Comparison of ENCODE assay signal across 26 mouse cellular contexts in genomic region chr12:83937600-83937999, GRCm38 (mm10). TPM values are rescaled to one million over a fixed set of nuclear protein-coding genes. Genes with fewer than 3 reads are reported as not detected.
DNase-seq lines count a peak whose midpoint lies in the region; ATAC-seq and TF ChIP-seq lines count a peak whose summit lies in the region.
"Had no signal": no experiment of that assay in that cellular context is flagged by ENCODE, and none has a peak within 500 bp of the region (broad histone marks: within the 10 kb centered on the region; RNA-seq: fewer than 3 reads in every experiment).

No protein-coding gene starts in this region.

- no peak overlapping the region for H3K9ac ChIP-seq in heart, embryonic 14.5 days (ENCODE audit: low read length)
- H3K9ac ChIP-seq in heart, embryonic 12.5 days: no peak overlapping the region
- H3K9ac ChIP-seq in liver, adult 2 months (ENCODE audit: low read depth, low read length): no peak overlapping the region
- H3K9ac ChIP-seq: embryonic facial prominence, embryonic 12.5 days; heart, embryonic 15.5 days; limb, embryonic 15.5 days; lung, embryonic 15.5 days; neural tube, embryonic 12.5 days had no signal

- WGBS in heart, embryonic 14.5 days: 49% methylated on average over 10 of the region's 10 CpGs
- 59% methylated on average over 10 of the region's 10 CpGs for WGBS in heart, embryonic 12.5 days
- 67% methylated on average over 10 of the region's 10 CpGs for WGBS in liver, adult 2 months

- ATAC-seq in heart, embryonic 14.5 days (ENCODE audit: insufficient number of reproducible peaks, insufficient read depth, low FRiP score, low read depth): no peak
- ATAC-seq in heart, embryonic 12.5 days (ENCODE audit: insufficient number of reproducible peaks, low FRiP score): no peak
- ATAC-seq: forebrain, embryonic 14.5 days; inflammation-experienced regulatory T-cells, adult 6 months; midbrain, embryonic 16.5 days; Patski had no signal

- no peak for TF ChIP-seq POLR2A in liver, adult 2 months (IDR thresholded peaks at IDR 0.05; ENCODE audit: extremely low read depth, insufficient read depth, low read length)

- H3K27ac ChIP-seq in heart, embryonic 14.5 days (replicated peaks in 1 of 2; ENCODE audit: control insufficient read depth in 1 of 2, insufficient read depth in 1 of 2, low read depth in 2 of 2, low read length in 2 of 2): no peak overlapping the region
- no peak overlapping the region for H3K27ac ChIP-seq in heart, embryonic 12.5 days (ENCODE audit: poor library complexity, severe bottlenecking)
- H3K27ac ChIP-seq in liver, adult 2 months (replicated peaks; ENCODE audit: insufficient read depth, low read depth, low read length): no peak overlapping the region
- H3K27ac ChIP-seq: embryonic facial prominence, embryonic 12.5 days; heart, embryonic 15.5 days; limb, embryonic 15.5 days; lung, embryonic 15.5 days; neural tube, embryonic 12.5 days had no signal

- H3K36me3 ChIP-seq in heart, embryonic 14.5 days (ENCODE audit: control insufficient read depth, insufficient read depth, low read length): no peaks in the 10 kb centered on the region
- H3K36me3 ChIP-seq in heart, embryonic 12.5 days: no peaks in the 10 kb centered on the region
- no peaks in the 10 kb centered on the region for H3K36me3 ChIP-seq in liver, adult 2 months (ENCODE audit: control insufficient read depth, insufficient read depth, low read length)
- H3K36me3 ChIP-seq: embryonic facial prominence, embryonic 12.5 days; heart, embryonic 15.5 days; limb, embryonic 15.5 days; lung, embryonic 15.5 days; neural tube, embryonic 12.5 days had no signal

- H3K9me3 ChIP-seq in heart, embryonic 14.5 days (ENCODE audit: control insufficient read depth, low read length): 0 out of 2 replicates have a peak, but pooled peaks cover 4% of the 10 kb centered on the region
- peaks cover 4% of the 10 kb centered on the region; the same call in 1 of the 2 replicates for H3K9me3 ChIP-seq in heart, embryonic 12.5 days (replicated peaks)
- H3K9me3 ChIP-seq: embryonic facial prominence, embryonic 12.5 days; heart, embryonic 15.5 days; limb, embryonic 15.5 days; neural tube, embryonic 12.5 days had no signal

- H3K4me1 ChIP-seq in heart, embryonic 14.5 days (ENCODE audit: control insufficient read depth in 2 of 2, insufficient read depth in 2 of 2, low read length in 2 of 2): no peaks in the 10 kb centered on the region
- peaks cover 5% of the 10 kb centered on the region; the same call in 1 of the 2 replicates for H3K4me1 ChIP-seq in heart, embryonic 12.5 days (replicated peaks)
- peaks cover 2% of the 10 kb centered on the region; the same call in 1 of the 2 replicates for H3K4me1 ChIP-seq in liver, adult 2 months (ENCODE audit: control insufficient read depth, insufficient read depth, low read length)
- H3K4me1 ChIP-seq: embryonic facial prominence, embryonic 12.5 days; heart, embryonic 15.5 days; limb, embryonic 15.5 days; lung, embryonic 15.5 days; neural tube, embryonic 12.5 days had no signal

- no peaks in the 10 kb centered on the region for H3K27me3 ChIP-seq in heart, embryonic 14.5 days (ENCODE audit: control insufficient read depth, insufficient read depth, low read length)
- H3K27me3 ChIP-seq in heart, embryonic 12.5 days (replicated peaks): no peaks in the 10 kb centered on the region
- no peaks in the 10 kb centered on the region for H3K27me3 ChIP-seq in liver, adult 2 months (ENCODE audit: control insufficient read depth, insufficient read depth, low read length)
- H3K27me3 ChIP-seq: embryonic facial prominence, embryonic 12.5 days; heart, embryonic 15.5 days; limb, embryonic 15.5 days; lung, embryonic 15.5 days; neural tube, embryonic 12.5 days; Patski had no signal

- H3K79me2 ChIP-seq in liver, adult 2 months (ENCODE audit: control insufficient read depth, insufficient read depth, low read length): no peaks in the 10 kb centered on the region; the same call in 1 of the 2 replicates

- peak; percentile 47 for DNase-seq in liver, adult 2 months (ENCODE audit: extremely low read depth, low read depth, low spot score)
- no peak for DNase-seq in liver
- peak; percentile 49 for DNase-seq in 416B (ENCODE audit: low read depth)
- DNase-seq in NIH3T3 (ENCODE audit: low read depth): peak; percentile 28
- no peak for DNase-seq in cerebellum, adult 11 months
- DNase-seq: adrenal gland, adult 8-10 months; cerebellum, adult 9-11 months; layer of hippocampus, postnatal 36 days; right cerebral cortex, postnatal 4 days had no signal

- no peak overlapping the region for H3K4me3 ChIP-seq in heart, embryonic 14.5 days (ENCODE audit: control insufficient read depth in 1 of 2, insufficient read depth in 1 of 2, low read depth in 1 of 2, low read length in 2 of 2)
- no peak overlapping the region for H3K4me3 ChIP-seq in heart, embryonic 12.5 days
- no peak overlapping the region for H3K4me3 ChIP-seq in liver, adult 2 months (ENCODE audit: insufficient read depth, low read depth, low read length)
- H3K4me3 ChIP-seq: embryonic facial prominence, embryonic 12.5 days; erythroblast, embryonic 14.5 days; heart, embryonic 15.5 days; limb, embryonic 15.5 days; lung, embryonic 15.5 days; neural tube, embryonic 12.5 days had no signal

- H3K4me2 ChIP-seq in heart, embryonic 14.5 days (ENCODE audit: low read length): peak overlapping the region; percentile 34
- no peak overlapping the region for H3K4me2 ChIP-seq in heart, embryonic 12.5 days
- H3K4me2 ChIP-seq: embryonic facial prominence, embryonic 12.5 days; heart, embryonic 15.5 days; limb, embryonic 15.5 days; lung, embryonic 15.5 days; neural tube, embryonic 12.5 days had no signal

- TF ChIP-seq CTCF in liver, adult 2 months (IDR thresholded peaks at IDR 0.05; ENCODE audit: low read depth, low read length): no peak

RNA-seq across cellular contexts. Expression of gene Riox1, which starts 12.8 kb away (rescaled TPM):
- polyA plus RNA-seq in heart, embryonic 14.5 days (2014; fragmentation: Nextera tagmentation; extraction: Ambion mirVana): 7.8 and 9.2 TPM in 2 replicates
- polyA plus RNA-seq in heart, embryonic 12.5 days (2016; fragmentation: Nextera tagmentation; extraction: Ambion mirVana): 14.7 and 16.5 TPM in 2 replicates
- total RNA-seq in liver, adult 2 months (2014; rRNA removed): 3.7 and 4.0 TPM in 2 replicates
- 5.5 and 7.7 TPM in 2 replicates for polyA plus RNA-seq in liver, adult 2 months (2012; rRNA removed)

RNA-seq across cellular contexts. Expression of gene Numb, which starts 15.9 kb away (rescaled TPM):
- 29.9 and 31.8 TPM in 2 replicates for polyA plus RNA-seq in heart, embryonic 14.5 days (2014; fragmentation: Nextera tagmentation; extraction: Ambion mirVana)
- polyA plus RNA-seq in heart, embryonic 12.5 days (2016; fragmentation: Nextera tagmentation; extraction: Ambion mirVana): 40.6 and 43.7 TPM in 2 replicates
- 20.2 and 21.3 TPM in 2 replicates for total RNA-seq in liver, adult 2 months (2014; rRNA removed)
- 38.5 and 46.7 TPM in 2 replicates for polyA plus RNA-seq in liver, adult 2 months (2012; rRNA removed)

RNA-seq across cellular contexts. Expression of gene Heatr4, which starts 47.1 kb away (rescaled TPM):
- polyA plus RNA-seq in heart, embryonic 14.5 days (2014; fragmentation: Nextera tagmentation; extraction: Ambion mirVana): not detected in 2 replicates
- not detected in 2 replicates for polyA plus RNA-seq in heart, embryonic 12.5 days (2016; fragmentation: Nextera tagmentation; extraction: Ambion mirVana)
- not detected in 2 replicates for total RNA-seq in liver, adult 2 months (2014; rRNA removed)
- polyA plus RNA-seq in liver, adult 2 months (2012; rRNA removed): not detected in 2 replicates
- total RNA-seq: adrenal gland, adult 8-10 months; layer of hippocampus, postnatal 36 days; left cerebral cortex, postnatal 25 days; megakaryocyte, adult 5-6 weeks had no signal
- polyA plus RNA-seq: C2C12; embryonic facial prominence, embryonic 12.5 days; erythroblast, embryonic 14.5 days; forebrain, embryonic 14.5 days; gonadal fat pad, adult 2 months; heart, embryonic 15.5 days; inflammation-experienced regulatory T-cells, adult 6 months; kidney, embryonic 16.5 days; limb, embryonic 15.5 days; lung, embryonic 15.5 days; midbrain, embryonic 16.5 days; neural tube, embryonic 12.5 days; Patski had no signal

RNA-seq across cellular contexts. Expression of gene Acot2, which starts 50.1 kb away (rescaled TPM):
- 79.5 and 81.2 TPM in 2 replicates for polyA plus RNA-seq in heart, embryonic 14.5 days (2014; fragmentation: Nextera tagmentation; extraction: Ambion mirVana)
- polyA plus RNA-seq in heart, embryonic 12.5 days (2016; fragmentation: Nextera tagmentation; extraction: Ambion mirVana): 43.8 and 45.1 TPM in 2 replicates
- 10.1 and 11.2 TPM in 2 replicates for total RNA-seq in liver, adult 2 months (2014; rRNA removed)
- polyA plus RNA-seq in liver, adult 2 months (2012; rRNA removed): 7.9 and 8.6 TPM in 2 replicates

Comparison
In these comparisons a context has a peak if more than half of its experiments do, and no peak if none do; other contexts are left out.
1. DNase-seq: peak in liver, adult 2 months (single experiment), 416B (single experiment) and NIH3T3 (single experiment); none in liver (single experiment) and cerebellum, adult 11 months (single experiment).